ENCODE assay signal across 9 mouse cellular contexts in the genomic region with DNA sequence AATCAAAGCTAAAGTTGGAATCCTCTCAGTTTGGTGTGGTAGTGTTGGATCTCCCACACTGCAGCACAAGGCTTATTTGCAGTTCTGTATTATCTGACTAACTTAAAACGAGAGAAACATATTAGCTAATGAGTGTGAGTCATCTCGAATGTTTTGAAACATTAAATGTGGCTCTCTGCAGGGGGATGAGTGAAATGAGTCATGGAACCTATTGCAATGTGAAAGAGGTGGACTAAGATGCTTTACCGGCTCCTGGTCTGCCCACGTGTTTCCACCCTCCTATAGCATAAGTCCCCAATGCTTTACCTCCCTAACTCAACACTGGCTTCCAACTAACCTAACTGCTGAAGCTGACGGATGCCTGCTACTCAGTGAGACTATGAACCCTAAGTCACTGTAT. TPM values are rescaled to one million over a fixed set of nuclear protein-coding genes. Genes with fewer than 3 reads are reported as not detected.
"Had no signal": no experiment of that assay in that cellular context is flagged by ENCODE, and none has a peak within 500 bp of the region (broad histone marks: within the 10 kb centered on the region; RNA-seq: fewer than 3 reads in every experiment).

No protein-coding gene starts in this region.

- DNase-seq: kidney, postnatal 14 days; lung, adult 2 months; lung, postnatal 10 days; lung, postnatal 4 days; thymus, postnatal 4 days had no signal

- ATAC-seq: midbrain, embryonic 15.5 days had no signal

RNA-seq across cellular contexts. Expression of a gene that starts 47.4 kb away (rescaled TPM):
- polyA plus RNA-seq: liver, embryonic 11.5 days; liver, embryonic 15.5 days; lung, adult 2 months; spleen, adult 2 months had no signal
